Mouse (Mus musculus) gastrocnemius, adult 2 months (tissue): Measurements from ENCODE around the gene Lmo4. TPM values are rescaled to one million over a fixed set of nuclear protein-coding genes. Genes with fewer than 3 reads are reported as not detected.

Experiments
- DNase-seq: peaks from one replicate; pipeline ENCODE4 v3.0.0; 2022
- H3K27ac ChIP-seq: fragments of 200-600 bp; 2 replicates; pipeline ENCODE4 v1.8.1; 2022; ENCODE audit warnings: mild to moderate bottlenecking
- H3K4me3 ChIP-seq: fragments of 200-600 bp; 2 replicates; pipeline ENCODE4 v1.8.1; 2022; ENCODE audit warnings: mild to moderate bottlenecking, moderate library complexity
- CTCF ChIP-seq: fragments of 200-600 bp; IDR thresholded peaks from 2 replicates; pipeline ENCODE4 v1.8.1; 2022; ENCODE audit warnings: antibody characterized with exemption, mild to moderate bottlenecking, moderate library complexity
- intact Hi-C: fragments of 180-260 bp; cut with DNase I; formaldehyde crosslinking; loops from one replicate; pipeline ENCODE4 v1.15.1; 2025
- total RNA-seq, 2 experiments: library from RNA; stranded (reverse); gene quantifications; 2 replicates each; pipeline ENCODE4 v1.2.3; 2021

Gene Lmo4
- total RNA-seq, 2 experiments from 2014 or later, result 23.4 to 24.5 TPM

DNA sequence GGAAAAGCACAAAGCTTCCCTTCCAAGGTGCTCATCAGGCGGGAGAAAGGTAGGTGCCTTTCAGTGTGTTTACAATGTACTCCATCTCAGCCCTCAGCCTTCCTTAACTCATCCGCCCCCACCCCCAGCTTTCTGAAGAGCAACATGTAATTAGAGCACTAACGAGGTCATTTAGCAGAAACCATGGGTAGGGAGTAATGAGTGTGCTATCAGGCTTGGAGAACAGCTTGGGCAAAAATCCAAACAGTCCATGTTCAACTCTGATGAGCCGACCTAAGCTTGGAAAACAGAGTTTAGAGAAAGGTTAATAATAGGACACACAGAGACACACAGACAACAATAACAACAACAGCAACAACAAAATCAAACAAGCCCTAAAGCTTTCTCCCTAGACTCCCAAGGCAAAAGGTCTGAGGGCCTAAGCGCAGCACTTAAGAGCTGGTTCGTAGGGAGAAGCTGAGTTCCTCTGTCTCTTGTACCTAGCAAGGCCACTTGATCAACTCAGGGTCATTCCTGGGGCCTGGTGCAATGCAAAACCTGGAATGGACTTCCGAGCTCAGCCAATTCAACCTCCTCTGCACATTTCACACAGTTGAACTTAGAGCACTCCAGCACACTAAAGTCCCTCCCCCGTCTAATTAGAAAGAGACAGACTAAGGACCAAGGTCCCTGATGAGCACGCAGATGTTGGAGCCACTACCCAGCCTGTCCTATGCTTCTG is 40.2 kb downstream of the Lmo4 start:
- TF ChIP-seq CTCF, result no peak
- Histone ChIP-seq H3K4me3 (no peak overlapping the region), H3K27ac (no peak overlapping the region)
- no peak for DNase-seq
- intact Hi-C loops, result no loop called here

DNA sequence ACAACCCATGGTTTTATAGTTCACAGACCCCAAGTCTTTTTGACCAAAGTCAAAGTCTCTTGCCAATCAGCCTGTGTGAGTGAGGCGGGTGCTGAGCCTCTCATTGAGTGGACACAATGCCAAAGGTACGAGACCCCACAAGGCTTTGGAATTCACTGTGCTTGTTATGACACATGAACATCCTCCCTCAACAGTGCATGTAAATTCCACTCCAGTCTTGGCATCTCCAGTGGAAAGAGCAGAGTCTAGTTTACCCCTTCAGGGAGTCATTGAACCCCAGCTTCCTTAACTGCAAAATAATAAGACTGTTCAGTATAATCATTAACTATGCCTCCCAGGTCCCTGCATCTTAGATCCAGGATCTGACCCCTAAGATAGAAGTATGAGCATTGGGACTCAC is 41.3 kb downstream of the Lmo4 start:
- no peak for TF ChIP-seq CTCF
- H3K4me3 ChIP-seq, result no peak overlapping the region
- intact Hi-C loops, result no loop called here
- no peak for DNase-seq
- no peak overlapping the region for H3K27ac ChIP-seq

DNA sequence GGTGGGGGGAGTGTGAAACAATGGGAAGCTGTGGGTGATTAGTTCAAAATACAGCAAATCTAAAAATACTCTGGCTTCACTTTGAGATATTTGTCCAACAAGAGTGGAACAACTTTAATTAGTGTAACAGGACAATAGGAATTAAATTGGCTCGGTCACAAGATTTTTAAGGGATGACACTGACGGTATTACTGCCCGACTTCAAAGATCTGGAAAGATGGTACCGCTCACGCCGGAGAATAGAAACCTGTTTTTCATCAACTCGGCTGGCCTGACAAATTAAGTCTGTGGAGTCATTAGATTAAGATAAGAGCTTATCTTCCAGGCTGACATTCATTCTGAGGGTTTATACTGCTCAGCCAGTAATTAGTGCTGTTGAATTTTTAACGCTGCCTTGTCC is 42.9 kb downstream of the Lmo4 start:
- intact Hi-C loops, result no loop called here
- TF ChIP-seq CTCF, result no peak
- H3K27ac ChIP-seq, result no peak overlapping the region
- H3K4me3 ChIP-seq, result no peak overlapping the region
- no peak for DNase-seq

DNA sequence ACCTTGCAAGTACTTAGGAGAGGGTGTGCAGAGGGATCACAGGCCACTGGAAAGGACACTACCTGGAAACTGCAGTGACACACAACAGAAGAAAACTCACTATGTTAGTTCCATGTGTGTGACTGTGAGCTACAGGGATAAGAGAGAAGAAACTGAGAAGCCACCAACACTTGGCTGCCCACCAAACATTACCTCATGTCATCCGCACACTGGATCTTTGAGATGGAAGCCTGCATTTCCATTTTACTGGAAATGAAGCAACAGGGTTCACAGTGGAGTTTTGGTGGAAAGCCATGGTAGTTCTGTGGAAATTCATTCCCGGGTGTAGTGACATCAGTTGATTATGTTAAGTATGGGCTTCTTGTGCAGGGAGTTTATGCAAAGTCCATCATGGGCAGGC is 43.8 kb downstream of the Lmo4 start:
- intact Hi-C loops, result no loop called here
- peak; percentile 33 for DNase-seq
- no peak overlapping the region for H3K4me3 ChIP-seq
- no peak overlapping the region for H3K27ac ChIP-seq
- TF ChIP-seq CTCF, result no peak

DNA sequence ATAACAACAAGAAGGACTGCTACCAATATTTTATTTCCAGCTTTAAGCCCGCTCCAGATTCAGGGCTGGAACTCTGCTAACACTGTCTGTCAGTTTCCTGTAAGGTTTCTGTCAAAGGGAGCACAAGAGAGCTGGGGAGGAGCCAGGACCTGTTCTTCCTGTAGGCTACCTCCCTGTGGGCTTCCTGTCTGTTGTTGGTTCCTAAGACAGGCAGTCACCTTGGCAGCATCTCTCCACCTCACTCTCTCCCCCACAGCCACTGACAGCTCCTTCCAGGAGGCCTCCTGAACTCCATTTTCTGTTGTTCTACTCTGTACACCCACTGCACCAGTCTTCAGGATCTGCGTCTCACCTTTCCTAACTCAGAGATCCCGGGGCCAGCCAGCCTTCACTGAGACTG is 49.3 kb downstream of the Lmo4 start:
- Histone ChIP-seq H3K27ac (no peak overlapping the region), H3K4me3 (no peak overlapping the region)
- intact Hi-C loops, result no loop called here
- no peak for TF ChIP-seq CTCF
- no peak for DNase-seq

DNA sequence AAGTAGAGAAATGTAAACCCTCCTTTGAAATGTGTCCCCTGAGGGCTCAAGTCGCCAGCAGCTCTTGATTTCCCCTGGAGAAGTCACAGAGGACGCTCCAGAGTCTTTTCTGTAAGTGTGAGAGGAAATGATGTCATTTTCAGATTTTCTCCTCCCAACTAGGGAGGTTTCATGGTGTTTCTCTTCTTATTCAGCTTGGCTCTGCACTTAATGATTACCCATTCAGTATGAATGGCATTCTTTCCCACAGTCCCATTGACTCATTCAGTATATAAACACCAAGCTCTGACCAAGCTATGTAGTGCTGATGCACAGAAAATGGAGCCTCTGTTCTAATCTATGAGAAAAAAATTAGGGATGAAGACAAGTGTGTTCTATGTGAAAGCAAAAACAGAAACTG is 51.6 kb downstream of the Lmo4 start:
- no peak for DNase-seq
- Histone ChIP-seq H3K4me3 (no peak overlapping the region), H3K27ac (no peak overlapping the region)
- intact Hi-C loops, result no loop called here
- no peak for TF ChIP-seq CTCF

DNA sequence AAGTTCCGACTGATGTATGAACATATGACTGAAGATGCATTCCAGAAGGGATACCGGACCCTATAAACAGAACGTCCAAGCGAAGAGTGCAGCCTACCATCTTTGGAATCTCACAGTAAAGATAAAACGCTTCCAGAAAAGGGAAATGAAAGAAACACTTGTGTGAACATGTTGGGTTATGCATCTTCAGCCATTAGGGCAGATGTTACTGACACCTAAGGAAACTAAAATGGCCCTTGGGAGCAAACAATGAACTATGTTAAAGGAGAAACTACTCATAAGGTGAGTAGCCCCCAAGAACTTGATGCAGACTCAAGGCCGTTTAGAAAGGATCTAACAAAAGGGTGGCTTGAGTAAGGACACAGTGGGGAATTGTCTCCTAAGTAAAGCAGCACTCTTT is 54.0 kb downstream of the Lmo4 start:
- H3K4me3 ChIP-seq, result no peak overlapping the region
- no peak for DNase-seq
- H3K27ac ChIP-seq, result no peak overlapping the region
- intact Hi-C loops, result no loop called here
- TF ChIP-seq CTCF, result no peak

- no peak overlapping the region for H3K27ac ChIP-seq
- intact Hi-C loops, result no loop called here
- no peak overlapping the region for H3K4me3 ChIP-seq
- no peak for DNase-seq
- no peak for TF ChIP-seq CTCF
These were observed 56.8 kb downstream of the Lmo4 start for GRCm38 (mm10) chr3:144148234-144148633.

- intact Hi-C loops, result no loop called here
- no peak for DNase-seq
- Histone ChIP-seq H3K27ac (no peak overlapping the region), H3K4me3 (no peak overlapping the region)
- no peak for TF ChIP-seq CTCF
These were observed 57.8 kb downstream of the Lmo4 start for GRCm38 (mm10) chr3:144147244-144147643.

- DNase-seq, result no peak
- Histone ChIP-seq H3K27ac (no peak overlapping the region), H3K4me3 (no peak overlapping the region)
- TF ChIP-seq CTCF, result no peak
- intact Hi-C loops, result no loop called here
These were observed 61.0 kb downstream of the Lmo4 start for GRCm38 (mm10) chr3:144144066-144144465.

- intact Hi-C loops, result no loop called here
- no peak for DNase-seq
- TF ChIP-seq CTCF, result no peak
- H3K27ac ChIP-seq, result no peak overlapping the region
- H3K4me3 ChIP-seq, result no peak overlapping the region
These were observed 62.1 kb downstream of the Lmo4 start for GRCm38 (mm10) chr3:144142939-144143338.

- Histone ChIP-seq H3K27ac (no peak overlapping the region), H3K4me3 (no peak overlapping the region)
- no peak for TF ChIP-seq CTCF
- intact Hi-C loops, result no loop called here
- DNase-seq, result no peak
These were observed 63.2 kb downstream of the Lmo4 start for GRCm38 (mm10) chr3:144141786-144142185.

DNA sequence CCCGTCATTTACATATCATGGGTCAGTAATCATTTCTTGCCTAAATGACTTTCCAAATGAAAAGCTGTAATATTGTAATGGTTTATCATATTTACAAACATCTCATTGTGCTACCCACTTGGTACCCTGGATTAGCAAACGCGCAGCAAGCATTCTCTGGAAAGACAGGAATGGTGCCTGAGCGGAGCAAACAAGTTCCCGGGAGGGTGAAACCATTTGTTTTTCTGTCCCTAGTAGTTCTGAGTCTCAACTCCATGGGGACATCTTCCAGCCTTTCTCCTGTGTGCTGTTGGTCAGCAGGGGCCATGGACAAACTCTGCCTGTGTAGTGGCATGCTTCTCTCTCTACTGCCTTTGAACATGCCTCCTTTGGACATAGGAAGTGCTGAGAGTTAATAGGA is 64.2 kb downstream of the Lmo4 start:
- no peak overlapping the region for H3K4me3 ChIP-seq
- TF ChIP-seq CTCF, result no peak
- no peak for DNase-seq
- no peak overlapping the region for H3K27ac ChIP-seq
- intact Hi-C loops, result no loop called here

DNA sequence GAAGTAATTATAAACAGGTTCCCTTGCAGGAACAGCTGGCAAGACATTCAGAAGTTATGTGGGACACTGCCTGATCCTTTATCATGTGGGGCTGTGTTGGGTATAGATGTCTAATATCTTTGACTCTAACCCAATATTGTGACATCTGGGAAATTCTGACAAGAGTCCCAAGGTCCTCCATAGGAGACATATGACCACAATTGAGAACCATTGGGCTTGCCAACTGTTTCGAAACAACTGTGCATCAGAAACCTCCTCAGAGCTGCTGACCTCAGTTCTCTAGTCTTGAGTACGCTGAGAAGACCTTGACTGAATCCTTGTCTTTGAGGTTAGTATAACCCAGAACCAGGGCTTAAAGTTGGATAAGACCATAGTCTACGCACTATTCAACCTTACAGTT is 66.4 kb downstream of the Lmo4 start:
- no peak for TF ChIP-seq CTCF
- Histone ChIP-seq H3K27ac (no peak overlapping the region), H3K4me3 (no peak overlapping the region)
- DNase-seq, result no peak
- intact Hi-C loops, result no loop called here
